ENCODE assay signal across 21 mouse cellular contexts in genomic region chr3:129639701-129640100, GRCm38 (mm10).
DNase-seq lines count a peak whose midpoint lies in the region; ATAC-seq and TF ChIP-seq lines count a peak whose summit lies in the region.
"Had no signal": no experiment of that assay in that cellular context is flagged by ENCODE, and none has a peak within 500 bp of the region (broad histone marks: within the 10 kb centered on the region; RNA-seq: fewer than 3 reads in every experiment).

No protein-coding gene starts in this region.

- ATAC-seq in embryonic facial prominence, embryonic 15.5 days (ENCODE audit: insufficient number of reproducible peaks, low FRiP score, low TSS enrichment, low read depth), result no peak
- ATAC-seq in limb, embryonic 13.5 days (ENCODE audit: low FRiP score, low read depth), result no peak
- ATAC-seq: intestine, embryonic 16.5 days had no signal

- intact Hi-C loops in left cerebral cortex, adult 2 months (cut with DNase I), result loop anchor here (5.0 kb wide), 1 partner anchor 47 kb away; no protein-coding TSS in a partner anchor
- intact Hi-C loops in left cerebral cortex, postnatal 10 days (cut with DNase I), result no loop called here

- no peak overlapping the region for H3K4me3 ChIP-seq in left cerebral cortex, adult 2 months
- no peak overlapping the region for H3K4me3 ChIP-seq in cortical plate, adult 2 months (ENCODE audit: insufficient read depth, low read length)
- no peak overlapping the region for H3K4me3 ChIP-seq in embryonic facial prominence, embryonic 15.5 days (replicated peaks)
- H3K4me3 ChIP-seq in limb, embryonic 13.5 days, result no peak overlapping the region
- H3K4me3 ChIP-seq: gastrocnemius, adult 2 months; heart, embryonic 12.5 days; midbrain, embryonic 10.5 days had no signal

- DNase-seq in left cerebral cortex, adult 2 months (ENCODE audit: extremely low spot score in 1 of 2, low spot score in 2 of 2), result no peak
- DNase-seq in left cerebral cortex, postnatal 10 days (ENCODE audit: extremely low spot score in 1 of 2, low spot score in 2 of 2), result no peak
- DNase-seq in urinary bladder, postnatal 14 days (ENCODE audit: low spot score), result no peak
- DNase-seq in ovary, postnatal 36 days (ENCODE audit: low spot score), result no peak
- DNase-seq: adrenal gland, postnatal 36 days; B cell, adult 2 months; cerebellum, adult 11-12 months; cerebellum, postnatal 25 days; gastrocnemius, adult 2 months; kidney, postnatal 4 days; lung, adult 18-20 months; thymus, adult 2 months had no signal

- no peak overlapping the region for H3K9ac ChIP-seq in embryonic facial prominence, embryonic 15.5 days
- no peak overlapping the region for H3K9ac ChIP-seq in limb, embryonic 13.5 days
- H3K9ac ChIP-seq: forebrain, postnatal 0 days; heart, embryonic 12.5 days had no signal

- 51% methylated on average over 5 of the region's 5 CpGs for WGBS in embryonic facial prominence, embryonic 15.5 days
- 76% methylated on average over 5 of the region's 5 CpGs for WGBS in limb, embryonic 13.5 days

- no peak overlapping the region for H3K4me2 ChIP-seq in embryonic facial prominence, embryonic 15.5 days (replicated peaks)
- no peak overlapping the region for H3K4me2 ChIP-seq in limb, embryonic 13.5 days (replicated peaks)
- H3K4me2 ChIP-seq: heart, embryonic 12.5 days; liver, embryonic 11.5 days had no signal

- no peak for TF ChIP-seq CTCF in left cerebral cortex, adult 2 months (IDR thresholded peaks at IDR 0.05)
- no peak for TF ChIP-seq CTCF in cortical plate, adult 2 months (IDR thresholded peaks at IDR 0.05; ENCODE audit: extremely low read depth, insufficient read depth, low read length)

- no peaks in the 10 kb centered on the region for H3K27me3 ChIP-seq in embryonic facial prominence, embryonic 15.5 days
- no peaks in the 10 kb centered on the region for H3K27me3 ChIP-seq in limb, embryonic 13.5 days
- H3K27me3 ChIP-seq: heart, embryonic 12.5 days had no signal

- peak overlapping the region; percentile 42; the same call in 1 of the 2 replicates for H3K27ac ChIP-seq in left cerebral cortex, adult 2 months
- peak overlapping the region; percentile 57; the same call in 1 of the 2 replicates for H3K27ac ChIP-seq in cortical plate, adult 2 months (ENCODE audit: insufficient read depth, low read length)
- 0 out of 2 replicates have a peak overlapping the region, but pooled peaks have one; percentile 28 for H3K27ac ChIP-seq in embryonic facial prominence, embryonic 15.5 days (replicated peaks)
- H3K27ac ChIP-seq in limb, embryonic 13.5 days, result peak overlapping the region; percentile 75; the same call in 1 of the 2 replicates
- H3K27ac ChIP-seq: gastrocnemius, adult 2 months; macrophage had no signal

- H3K9me3 ChIP-seq in embryonic facial prominence, embryonic 15.5 days (replicated peaks), result no peaks in the 10 kb centered on the region
- H3K9me3 ChIP-seq in limb, embryonic 13.5 days, result no peaks in the 10 kb centered on the region
- H3K9me3 ChIP-seq: heart, embryonic 12.5 days; midbrain, embryonic 10.5 days had no signal

- H3K36me3 ChIP-seq in embryonic facial prominence, embryonic 15.5 days, result no peaks in the 10 kb centered on the region
- H3K36me3 ChIP-seq in limb, embryonic 13.5 days, result no peaks in the 10 kb centered on the region; the same call in 1 of the 2 replicates
- H3K36me3 ChIP-seq: heart, embryonic 12.5 days had no signal

- TF ChIP-seq POLR2A in cortical plate, adult 2 months (IDR thresholded peaks at IDR 0.05; ENCODE audit: extremely low read depth, insufficient read depth, low read length), result no peak

- H3K4me1 ChIP-seq in cortical plate, adult 2 months (ENCODE audit: control insufficient read depth, insufficient read depth, low read length), result peaks cover 16% of the 10 kb centered on the region
- peaks cover 7% of the 10 kb centered on the region; the same call in 1 of the 2 replicates for H3K4me1 ChIP-seq in embryonic facial prominence, embryonic 15.5 days
- H3K4me1 ChIP-seq in limb, embryonic 13.5 days, result peaks cover 16% of the 10 kb centered on the region
